Mouse (Mus musculus): ENCODE results near the gene Doc2a.
A peak's percentile ranks its signal among the peaks of the same experiment; 100 is the strongest.
"Not testable (repeated sequence)": the region's sequence is repeated elsewhere in the genome, so short reads cannot be mapped to it uniquely, and the experiment has no call there.

Gene Doc2a

GRCm38 (mm10) chr7:126868003-126868402, 20.8 kb downstream of the Doc2a start:
- no peak for DNase-seq (ENCODE audit: low read depth, low spot score)

- no peak for DNase-seq (ENCODE audit: low read depth, low spot score)
These were observed 22.7 kb downstream of the Doc2a start for GRCm38 (mm10) chr7:126869780-126870519.

- no peak for DNase-seq (ENCODE audit: low read depth, low spot score)
These were observed 23.3 kb downstream of the Doc2a start for GRCm38 (mm10) chr7:126870520-126870891.

GRCm38 (mm10) chr7:126877239-126877638, 30.0 kb downstream of the Doc2a start:
- DNase-seq (ENCODE audit: low read depth, low spot score): no peak

GRCm38 (mm10) chr7:126881040-126881439, 33.8 kb downstream of the Doc2a start:
- no peak for DNase-seq (ENCODE audit: low read depth, low spot score)

- no peak for DNase-seq (ENCODE audit: low read depth, low spot score)
These were observed 36.5 kb downstream of the Doc2a start for GRCm38 (mm10) chr7:126883731-126884181.

- DNase-seq (ENCODE audit: low read depth, low spot score): peak; percentile 99
These were observed 37.3 kb downstream of the Doc2a start, which contains the start of gene Taok2 for GRCm38 (mm10) chr7:126884286-126885164. Gene Taok2, minus strand, starts transcription at chr7:126884703.

GRCm38 (mm10) chr7:126887281-126887680, 40.1 kb downstream of the Doc2a start:
- no peak for DNase-seq (ENCODE audit: low read depth, low spot score)

GRCm38 (mm10) chr7:126888852-126889251, 41.6 kb downstream of the Doc2a start:
- no peak for DNase-seq (ENCODE audit: low read depth, low spot score)

- DNase-seq (ENCODE audit: low read depth, low spot score): no peak
These were observed 49.7 kb downstream of the Doc2a start for GRCm38 (mm10) chr7:126896912-126897311.

GRCm38 (mm10) chr7:126897390-126898101, 50.3 kb downstream of the Doc2a start:
- DNase-seq (ENCODE audit: low read depth, low spot score): no peak

- DNase-seq (ENCODE audit: low read depth, low spot score): peak; percentile 94
These were observed 51.1 kb downstream of the Doc2a start for GRCm38 (mm10) chr7:126898102-126898990.

- not testable (repeated sequence) for DNase-seq (ENCODE audit: low read depth, low spot score)
These were observed 52.6 kb downstream of the Doc2a start for GRCm38 (mm10) chr7:126899781-126900180.
